Mouse (Mus musculus) frontal cortex, postnatal 25 days (tissue): Measurements from ENCODE around the gene Ston2.
"Not testable (repeated sequence)": the region's sequence is repeated elsewhere in the genome, so short reads cannot be mapped to it uniquely, and the experiment has no call there.

Source experiments
- DNase-seq, 2 experiments: peaks; one replicate each; pipeline ENCODE4 v3.0.0; 2022; ENCODE audit warnings: low spot score in 2 of 2

Gene Ston2

GRCm38 (mm10) chr12:91791822-91792221 lies 3.6 kb upstream of the Ston2 start:
- DNase-seq: no peak

- peak; percentile 34 to 56 for DNase-seq
Measured at GRCm38 (mm10) chr12:91789801-91790200, 1.6 kb upstream of the Ston2 start.

DNA sequence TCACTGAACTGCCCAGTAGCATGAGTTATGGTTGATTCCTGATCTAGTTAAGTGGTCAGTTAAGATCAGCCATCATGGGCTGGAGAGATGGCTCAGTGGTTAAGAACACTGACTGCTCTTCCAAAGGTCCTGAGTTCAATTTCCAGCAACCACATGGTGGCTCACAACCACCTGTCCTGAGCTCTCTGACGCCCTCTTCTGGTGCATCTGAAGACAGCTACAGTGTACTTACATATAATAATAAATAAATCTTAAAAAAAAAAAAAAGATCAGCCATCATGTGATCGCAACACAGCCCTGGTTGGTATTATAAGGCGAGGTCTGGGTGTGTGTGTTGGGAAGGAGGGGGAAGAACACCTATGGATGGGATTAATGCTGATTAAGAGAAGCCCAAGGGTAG lies 259 bp upstream of the Ston2 start:
- not testable (repeated sequence) for DNase-seq

DNA sequence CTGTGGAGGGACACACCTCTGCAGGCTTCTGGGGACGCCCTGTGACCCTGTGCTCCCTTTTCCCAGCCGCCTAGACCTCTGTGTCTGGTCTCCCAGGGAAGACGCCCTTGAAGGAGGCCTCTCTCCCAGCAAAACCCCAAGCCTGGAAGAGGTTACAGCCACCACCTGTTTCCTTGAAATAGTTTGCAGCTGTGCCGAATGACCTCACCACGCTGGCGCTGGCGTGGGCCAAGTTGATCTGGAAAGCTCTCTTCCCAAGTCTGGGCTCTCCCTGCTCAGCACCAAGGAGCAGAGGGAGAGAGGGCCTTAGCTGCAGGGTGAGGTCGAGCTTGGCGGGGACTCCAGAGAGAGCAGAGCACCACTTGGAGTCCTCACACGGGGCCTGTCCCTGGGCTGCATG lies 1.8 kb downstream of the Ston2 start:
- DNase-seq: no peak

- no peak for DNase-seq
Measured at GRCm38 (mm10) chr12:91781432-91781831, 6.8 kb downstream of the Ston2 start.

DNA sequence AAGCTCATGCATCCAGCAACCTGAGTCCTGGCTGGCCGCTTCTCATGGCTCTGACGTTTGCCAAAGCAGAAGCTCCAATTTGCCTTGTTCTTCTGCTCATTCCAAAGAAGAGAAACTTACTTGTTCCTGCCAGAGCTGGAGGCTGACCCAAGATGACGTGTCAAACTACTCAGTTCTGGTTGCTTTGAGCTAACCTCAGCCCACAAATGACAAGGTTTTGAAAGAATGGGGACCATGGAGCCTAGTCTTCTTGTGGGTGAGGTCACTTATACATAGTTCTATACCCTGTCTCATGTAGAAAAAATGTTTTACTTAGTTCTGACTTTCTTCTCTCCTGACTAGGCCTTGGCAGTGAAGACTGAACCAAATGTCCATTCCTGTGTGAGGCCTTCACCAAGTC lies 7.7 kb downstream of the Ston2 start:
- DNase-seq: no peak

GRCm38 (mm10) chr12:91779004-91779365 lies 9.2 kb downstream of the Ston2 start:
- DNase-seq: peak; percentile 56 to 64

DNA sequence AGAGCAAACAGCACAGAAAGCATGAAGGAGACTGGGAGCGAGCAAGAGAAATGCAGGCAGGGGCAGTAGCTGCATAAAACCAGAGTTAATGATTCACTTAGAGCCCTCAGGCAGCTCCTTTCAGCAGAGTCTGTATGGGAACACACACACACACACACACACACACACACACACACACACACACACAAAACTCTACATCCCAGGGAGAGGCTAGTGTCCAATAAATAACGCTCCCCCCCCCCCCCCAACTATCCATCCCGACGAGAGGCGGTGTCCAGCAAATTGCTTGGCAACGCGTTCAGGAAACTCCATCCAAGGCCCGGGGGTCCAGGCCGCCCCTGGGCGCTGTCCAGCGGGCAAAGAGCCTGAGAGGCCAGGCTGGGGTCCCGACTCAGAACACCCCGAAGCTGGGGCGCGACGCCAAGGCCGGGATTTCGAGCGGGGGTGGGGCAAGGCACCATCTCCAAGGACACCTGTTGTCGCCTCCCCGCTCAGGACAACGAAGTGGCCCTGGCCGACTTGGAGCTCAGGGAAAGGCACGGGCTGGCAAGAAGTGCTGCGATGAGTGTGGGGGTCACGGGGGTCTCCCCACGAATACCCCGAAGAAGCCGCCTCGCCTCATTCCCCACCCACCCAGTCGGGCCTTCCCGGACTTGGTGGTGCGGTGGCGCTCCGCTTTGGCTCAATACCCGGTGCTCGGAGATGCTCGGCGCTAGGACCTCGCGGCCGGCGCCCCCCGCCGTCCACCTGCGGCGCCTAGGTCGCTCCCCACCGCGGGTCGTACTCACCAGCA lies 9.8 kb downstream of the Ston2 start:
- peak in 1 of 2 experiments; percentile 22 for DNase-seq

DNA sequence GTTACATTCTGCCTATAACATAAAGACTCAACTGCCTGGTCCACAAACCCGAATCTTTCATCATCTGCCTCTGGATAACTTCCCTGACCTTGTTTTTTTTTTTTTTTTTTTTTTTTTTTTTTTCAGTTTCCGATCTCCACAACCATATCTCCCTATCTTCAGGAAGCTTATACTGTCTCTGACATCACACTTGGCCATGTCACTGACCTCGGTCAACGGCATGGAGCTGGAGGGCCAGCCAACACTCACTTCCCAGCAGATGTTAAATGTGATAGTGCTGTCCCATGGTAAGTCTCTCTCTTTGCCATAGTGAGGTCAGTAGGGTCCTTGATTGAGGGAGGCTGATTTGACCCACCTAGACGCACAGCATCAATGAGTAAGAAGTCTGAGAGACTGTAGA lies 11.8 kb downstream of the Ston2 start:
- no peak for DNase-seq

DNA sequence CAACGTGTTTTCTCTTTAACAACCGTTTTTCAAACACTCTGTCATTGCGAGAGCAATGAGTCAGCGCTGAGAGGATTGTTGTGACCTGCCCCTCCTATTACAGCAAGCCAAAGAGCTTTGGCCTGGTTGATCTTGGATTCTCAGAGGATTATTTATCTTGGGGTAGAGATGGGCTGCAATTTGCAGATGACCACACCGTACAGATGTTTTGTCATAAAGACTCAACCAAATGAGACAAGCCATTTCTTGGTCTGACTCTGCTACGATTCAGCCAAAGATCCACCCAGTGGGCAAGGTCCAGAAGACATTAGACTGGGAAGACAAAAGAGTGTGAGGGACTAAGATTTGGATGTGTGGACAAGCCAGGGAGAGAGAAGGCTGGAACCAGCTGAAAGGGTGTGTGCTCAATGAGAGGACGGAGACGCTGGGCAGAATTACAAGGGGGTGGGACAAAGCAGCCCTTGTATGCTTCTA lies 13.3 kb downstream of the Ston2 start:
- DNase-seq: no peak

- DNase-seq: no peak
Measured at GRCm38 (mm10) chr12:91768871-91769270, 19.3 kb downstream of the Ston2 start.

DNA sequence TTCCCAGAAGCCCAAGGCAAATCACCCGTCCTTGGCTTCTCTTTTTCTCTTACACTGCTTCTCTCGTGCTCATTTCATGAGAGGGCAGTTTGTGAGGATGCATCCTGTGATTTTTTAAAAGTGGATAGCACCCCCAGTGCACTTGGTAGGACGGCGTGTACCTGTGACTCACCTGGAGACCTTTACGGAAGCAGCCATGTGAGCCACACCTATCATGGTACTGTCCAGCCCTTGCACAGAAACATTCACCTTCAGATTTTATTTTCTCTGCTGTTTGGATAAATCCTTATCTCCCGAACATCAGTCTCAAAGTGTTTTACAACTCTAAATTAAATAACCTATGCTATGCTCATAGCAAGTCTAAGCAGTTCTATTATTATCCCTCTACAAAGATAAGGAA lies 20.0 kb downstream of the Ston2 start:
- DNase-seq: no peak

DNA sequence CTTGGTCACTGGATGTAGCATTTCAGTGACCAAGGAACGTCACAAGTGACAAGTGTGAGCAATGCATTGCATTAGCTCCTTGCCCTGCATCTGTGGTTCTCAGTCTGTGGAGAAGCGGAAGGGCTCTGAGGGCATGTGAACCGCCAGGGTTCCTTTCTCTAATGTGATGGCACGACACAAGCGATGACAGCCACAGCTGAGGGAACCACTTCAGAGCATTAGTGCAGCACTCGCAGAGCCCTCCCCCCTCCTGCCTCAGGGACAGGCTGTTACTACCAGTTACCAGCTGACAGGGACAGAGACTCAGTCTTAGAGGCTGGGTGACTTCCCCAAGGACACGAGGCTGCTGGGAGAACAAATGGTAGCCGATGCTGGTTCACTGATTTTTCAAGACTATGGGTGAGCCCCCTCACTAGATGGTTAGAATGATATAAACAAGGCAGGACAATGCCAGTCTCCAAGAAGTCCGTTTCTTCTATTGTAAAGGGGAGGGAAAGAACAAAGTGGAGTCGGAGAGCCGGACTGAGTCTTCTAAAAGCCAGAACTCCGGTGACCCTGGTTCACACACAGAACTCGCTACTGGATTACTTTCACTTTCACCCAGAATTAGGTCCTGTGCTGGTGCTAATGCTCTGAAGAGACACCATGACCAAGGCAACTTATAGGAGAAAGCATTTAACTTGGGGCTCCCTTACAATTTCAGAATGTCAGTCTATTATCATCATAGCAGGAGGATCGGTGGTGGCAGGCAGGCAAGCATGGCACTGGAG lies 21.7 kb downstream of the Ston2 start:
- DNase-seq: no peak

GRCm38 (mm10) chr12:91765504-91765903 lies 22.7 kb downstream of the Ston2 start:
- no peak for DNase-seq

GRCm38 (mm10) chr12:91765054-91765453 lies 23.1 kb downstream of the Ston2 start:
- DNase-seq: no peak

DNA sequence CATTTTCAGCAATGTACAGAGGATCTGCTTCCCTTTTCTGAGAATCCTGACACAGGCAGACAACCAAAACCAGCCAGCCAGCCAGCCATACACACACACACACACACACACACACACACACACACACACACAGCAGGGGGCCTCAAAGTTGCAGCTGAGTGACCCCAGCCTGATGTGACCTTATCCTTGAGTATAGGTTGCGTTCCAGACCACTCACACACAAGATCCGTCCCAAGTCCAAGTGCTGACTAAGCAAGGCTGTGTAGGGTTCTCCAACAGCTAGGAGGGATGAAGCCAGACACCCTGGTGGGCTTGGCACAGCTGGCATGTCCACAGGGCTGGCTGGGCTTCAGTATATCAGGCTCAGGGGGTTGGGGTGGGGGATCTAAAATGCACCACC lies 23.7 kb downstream of the Ston2 start:
- no peak for DNase-seq

- DNase-seq: no peak
Measured at GRCm38 (mm10) chr12:91759836-91760235, 28.4 kb downstream of the Ston2 start.

GRCm38 (mm10) chr12:91757854-91758562 lies 30.2 kb downstream of the Ston2 start:
- DNase-seq: no peak

GRCm38 (mm10) chr12:91756562-91757166 lies 31.5 kb downstream of the Ston2 start:
- no peak for DNase-seq

GRCm38 (mm10) chr12:91754606-91755005 lies 33.6 kb downstream of the Ston2 start:
- DNase-seq: no peak

DNA sequence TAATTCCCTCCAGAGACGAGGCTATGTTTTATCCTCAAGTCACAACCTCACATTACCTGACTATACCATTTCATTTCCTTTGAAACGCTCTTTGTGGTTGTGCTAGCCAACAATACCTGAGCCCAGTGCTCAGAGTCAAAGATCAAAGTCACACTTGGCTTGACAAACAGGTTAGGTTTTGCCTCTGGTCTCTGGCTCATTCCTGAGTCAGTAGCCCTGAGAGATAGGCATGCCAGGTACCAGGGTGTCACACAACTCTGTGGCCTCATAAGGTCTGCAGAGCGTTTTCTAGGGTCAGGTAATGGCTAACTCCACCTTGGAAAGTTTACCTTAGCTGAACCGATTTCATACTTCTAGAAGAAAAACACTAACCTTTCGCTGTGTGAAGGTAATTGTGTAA lies 35.5 kb downstream of the Ston2 start:
- DNase-seq: no peak
